ENCODE assay signal across 7 mouse cellular contexts in the genomic region with DNA sequence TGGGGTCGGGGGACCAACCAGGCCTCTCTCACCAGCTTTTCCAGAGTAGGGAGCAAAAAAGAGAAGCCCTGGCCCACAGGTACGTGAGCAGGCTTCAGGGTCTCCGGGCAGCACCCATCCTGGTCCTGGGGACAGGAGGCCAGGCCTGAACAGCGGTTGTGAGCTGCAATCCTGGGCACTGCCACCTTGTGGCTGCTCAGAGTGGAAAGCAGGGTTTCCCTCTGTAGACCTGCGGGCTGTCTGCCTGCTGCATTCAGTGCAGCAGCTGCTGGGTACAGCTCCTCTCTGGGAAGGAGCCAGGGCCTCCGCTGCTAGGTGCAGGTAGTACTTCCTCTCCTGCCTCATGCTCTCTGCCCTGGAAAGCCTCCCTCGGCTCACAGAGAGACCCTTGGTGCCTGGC. TPM values are rescaled to one million over a fixed set of nuclear protein-coding genes. Genes with fewer than 3 reads are reported as not detected.
DNase-seq lines count a peak whose midpoint lies in the region; ATAC-seq lines count a peak whose summit lies in the region.

No protein-coding gene starts in this region.

- ATAC-seq in neural tube, embryonic 13.5 days (ENCODE audit: low read depth): no peak; the same call in 1 of the 2 replicates
- no peak for ATAC-seq in megakaryocyte, adult 5-6 weeks (ENCODE audit: poor library complexity, severe bottlenecking)

- peaks cover 43% of the 10 kb centered on the region for H3K36me3 ChIP-seq in embryonic facial prominence, embryonic 10.5 days (replicated peaks)
- peaks cover 61% of the 10 kb centered on the region for H3K36me3 ChIP-seq in neural tube, embryonic 13.5 days

- 47% methylated on average over 7 of the region's 7 CpGs for WGBS in embryonic facial prominence, embryonic 10.5 days
- WGBS in neural tube, embryonic 13.5 days: 53% methylated on average over 7 of the region's 7 CpGs

- no peak overlapping the region for H3K4me2 ChIP-seq in neural tube, embryonic 13.5 days

- H3K4me1 ChIP-seq in embryonic facial prominence, embryonic 10.5 days: peaks cover 47% of the 10 kb centered on the region
- 0 out of 2 replicates have a peak, but pooled peaks cover 3% of the 10 kb centered on the region for H3K4me1 ChIP-seq in neural tube, embryonic 13.5 days (replicated peaks)

- peak overlapping the region; percentile 77 for H3K27ac ChIP-seq in embryonic facial prominence, embryonic 10.5 days (replicated peaks)
- 0 out of 2 replicates have a peak overlapping the region, but pooled peaks have one; percentile 9 for H3K27ac ChIP-seq in neural tube, embryonic 13.5 days (replicated peaks)

- DNase-seq in layer of hippocampus, adult 9-11 months: peak; percentile 36
- no peak for DNase-seq in layer of hippocampus, postnatal 36 days
- peak; percentile 77 for DNase-seq in R1 (ENCODE audit: low read depth, low spot score)
- peak; percentile 64 for DNase-seq in embryonic facial prominence, embryonic 10.5 days (ENCODE audit: low spot score)
- peak; percentile 48 to 55 for DNase-seq in layer of hippocampus, postnatal 10 days (ENCODE audit: low spot score in 2 of 2)

- 0 out of 2 replicates have a peak overlapping the region, but pooled peaks have one; percentile 6 for H3K4me3 ChIP-seq in embryonic facial prominence, embryonic 10.5 days
- no peak overlapping the region for H3K4me3 ChIP-seq in neural tube, embryonic 13.5 days

- H3K27me3 ChIP-seq in embryonic facial prominence, embryonic 10.5 days (replicated peaks; ENCODE audit: low read depth, poor library complexity, severe bottlenecking): no peaks in the 10 kb centered on the region
- no peaks in the 10 kb centered on the region for H3K27me3 ChIP-seq in neural tube, embryonic 13.5 days

- H3K9ac ChIP-seq in neural tube, embryonic 13.5 days: peak overlapping the region; percentile 8; the same call in 1 of the 2 replicates

- no peaks in the 10 kb centered on the region for H3K9me3 ChIP-seq in embryonic facial prominence, embryonic 10.5 days
- H3K9me3 ChIP-seq in neural tube, embryonic 13.5 days: no peaks in the 10 kb centered on the region

RNA-seq across cellular contexts. Expression of gene Tcp11, which starts 19.0 kb away (rescaled TPM):
- total RNA-seq in layer of hippocampus, postnatal 36 days (2021): 1 to 10 TPM; 1.0 to 1.5 TPM
- 0.54 and 0.83 TPM in 2 replicates for polyA plus RNA-seq in embryonic facial prominence, embryonic 10.5 days (2016; fragmentation: Nextera tagmentation; extraction: Ambion mirVana)
- 1 to 10 TPM in 1 of 2 experiments, under 1 TPM in 1; 0.76 to 1.7 TPM for total RNA-seq in layer of hippocampus, postnatal 10 days (2021)
- polyA plus RNA-seq in neural tube, embryonic 13.5 days (2015; fragmentation: Nextera tagmentation; extraction: Ambion mirVana): 1.5 and 2.5 TPM in 2 replicates
- 0.11 and 1.1 TPM in 2 replicates for total RNA-seq in megakaryocyte, adult 5-6 weeks (2015)
- 0.66 TPM in 1 of 2 replicates, not detected in the other for total RNA-seq in megakaryocyte, adult 5-6 weeks (2017)

Comparison
In these comparisons a context has a peak if more than half of its experiments do, and no peak if none do; other contexts are left out.
1. DNase-seq: peak in layer of hippocampus, adult 9-11 months (single experiment), R1 (single experiment), embryonic facial prominence, embryonic 10.5 days (single experiment) and layer of hippocampus, postnatal 10 days (2 of 2); none in layer of hippocampus, postnatal 36 days (0 of 2).